ENCODE assay signal across 23 mouse cellular contexts in the genomic region with DNA sequence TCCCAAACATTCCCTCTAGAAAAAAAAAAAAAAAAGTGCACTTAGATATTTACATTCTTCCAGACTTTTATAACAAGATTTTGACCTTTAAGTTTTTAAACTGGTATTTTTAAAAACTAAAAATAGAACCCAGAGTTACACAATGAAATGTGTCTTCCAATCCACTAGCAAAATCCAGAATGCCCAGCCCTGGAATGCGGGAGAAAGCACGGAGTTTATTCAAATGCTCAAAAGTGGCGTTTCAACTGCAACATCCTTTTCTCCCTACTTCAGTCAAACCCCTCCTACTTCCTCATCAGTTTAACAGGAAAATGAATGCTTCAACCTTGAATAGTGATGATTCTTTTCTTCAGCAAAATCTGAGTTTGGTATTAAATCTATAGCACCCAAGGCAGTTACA. TPM values are rescaled to one million over a fixed set of nuclear protein-coding genes. Genes with fewer than 3 reads are reported as not detected.
DNase-seq lines count a peak whose midpoint lies in the region; ATAC-seq and TF ChIP-seq lines count a peak whose summit lies in the region.
"Had no signal": no experiment of that assay in that cellular context is flagged by ENCODE, and none has a peak within 500 bp of the region (broad histone marks: within the 10 kb centered on the region; RNA-seq: fewer than 3 reads in every experiment).

No protein-coding gene starts in this region.

- H3K36me3 ChIP-seq in lung, postnatal 0 days (ENCODE audit: insufficient read depth, low read length) = no peaks in the 10 kb centered on the region

- H3K4me2 ChIP-seq in lung, postnatal 0 days (replicated peaks; ENCODE audit: low read depth, low read length) = no peak overlapping the region

- no peaks in the 10 kb centered on the region for H3K27me3 ChIP-seq in lung, postnatal 0 days (replicated peaks; ENCODE audit: insufficient read depth, low read length)
- H3K27me3 ChIP-seq: CH12.LX, Patski had no signal

- DNase-seq in lung, postnatal 0 days (ENCODE audit: low spot score) = peak; percentile 65
- DNase-seq in lung, postnatal 25 days (ENCODE audit: low spot score) = no peak
- peak; percentile 39 for DNase-seq in NIH3T3 (ENCODE audit: low read depth)
- peak; percentile 64 for DNase-seq in adipocyte (ENCODE audit: low spot score)
- no peak for DNase-seq in kidney, adult 18-20 months
- DNase-seq in adrenal gland, postnatal 25 days = no peak
- DNase-seq: adrenal gland, adult 2 months; adrenal gland, adult 8-10 months; adrenal gland, postnatal 10 days; adrenal gland, postnatal 14 days; adrenal gland, postnatal 36 days; B cell, adult 2 months; cerebellum, adult 11 months; cerebellum, adult 11-12 months; cerebellum, adult 18-20 months; cerebellum, adult 2 months; cerebellum, adult 8-10 months; cerebellum, adult 9-10 months had no signal

- H3K4me1 ChIP-seq in lung, postnatal 0 days (ENCODE audit: insufficient read depth, low read depth, low read length) = peaks cover 30% of the 10 kb centered on the region

- no peak for TF ChIP-seq EP300 in lung, postnatal 0 days (IDR thresholded peaks at IDR 0.05)

- TF ChIP-seq CTCF in lung, postnatal 0 days (IDR thresholded peaks at IDR 0.05) = no peak

- H3K4me3 ChIP-seq in lung, postnatal 0 days (ENCODE audit: low read depth, low read length) = no peak overlapping the region

- ATAC-seq in lung, postnatal 0 days = no peak
- ATAC-seq: activated CD4-positive, CD25-positive, alpha-beta regulatory T cell, adult 4 months; CD4-positive, CD25-positive, alpha-beta regulatory T cell, adult 4 months; Patski had no signal

- WGBS in lung, postnatal 0 days = 3% methylated on average over 3 of the region's 3 CpGs

- H3K9ac ChIP-seq in lung, postnatal 0 days (replicated peaks; ENCODE audit: low read depth) = no peak overlapping the region

- no peak overlapping the region for H3K27ac ChIP-seq in lung, postnatal 0 days (ENCODE audit: low read length)

- no peaks in the 10 kb centered on the region for H3K9me3 ChIP-seq in lung, postnatal 0 days (ENCODE audit: low read length)
- H3K9me3 ChIP-seq: G1E had no signal

RNA-seq across cellular contexts. Expression of a gene that starts 4.1 kb away (rescaled TPM):
- polyA plus RNA-seq in lung, postnatal 0 days (2015; fragmentation: Nextera tagmentation; extraction: Ambion mirVana) = 22.0 and 25.1 TPM in 2 replicates
- 43.3 and 49.5 TPM in 2 replicates for total RNA-seq in adrenal gland, postnatal 25 days (2021)

Comparison
In these comparisons a context has a peak if more than half of its experiments do, and no peak if none do; other contexts are left out.
1. DNase-seq: peak in lung, postnatal 0 days (single experiment), NIH3T3 (single experiment) and adipocyte (single experiment); none in lung, postnatal 25 days (single experiment), kidney, adult 18-20 months (single experiment) and adrenal gland, postnatal 25 days (single experiment).